Mouse (Mus musculus) limb, embryonic 12.5 days (tissue): ENCODE results near the gene Ptpn9. TPM values are rescaled to one million over a fixed set of nuclear protein-coding genes. Genes with fewer than 3 reads are reported as not detected.
"Not testable (repeated sequence)": the region's sequence is repeated elsewhere in the genome, so short reads cannot be mapped to it uniquely, and the experiment has no call there.

Experiments
- ATAC-seq: fragments of 200-750 bp; cut with Nextera tagmentation; 2 replicates; pipeline ENCODE4 v1.8.0; 2017; ENCODE audit warnings: low read depth, moderate TSS enrichment; ENCODE audit not compliant: insufficient number of reproducible peaks, insufficient read depth, low FRiP score, low TSS enrichment
- H3K27ac ChIP-seq: fragments of 300-500 bp; sonication (generic); 2 replicates; pipeline ENCODE4 v1.5.1; 2016; ENCODE audit warnings: mild to moderate bottlenecking, moderate library complexity
- H3K27me3 ChIP-seq: fragments of 300-500 bp; sonication (generic); 2 replicates; pipeline ENCODE4 v1.6.1; 2016; ENCODE audit warnings: mild to moderate bottlenecking, moderate library complexity
- H3K36me3 ChIP-seq: fragments of 300-500 bp; sonication (generic); 2 replicates; pipeline ENCODE4 v1.6.1; 2016; ENCODE audit warnings: mild to moderate bottlenecking, moderate library complexity
- H3K4me1 ChIP-seq: fragments of 300-500 bp; sonication (generic); replicated peaks from 2 replicates; pipeline ENCODE4 v1.6.1; 2016
- H3K4me2 ChIP-seq: fragments of 300-500 bp; sonication (generic); 2 replicates; pipeline ENCODE4 v1.6.1; 2016; ENCODE audit warnings: mild to moderate bottlenecking, moderate library complexity
- H3K4me3 ChIP-seq: fragments of 300-500 bp; sonication (generic); replicated peaks from 2 replicates; pipeline ENCODE4 v1.5.1; 2016; ENCODE audit warnings: mild to moderate bottlenecking
- H3K9ac ChIP-seq: fragments of 300-500 bp; sonication (generic); replicated peaks from 2 replicates; pipeline ENCODE4 v1.6.1; 2016; ENCODE audit warnings: mild to moderate bottlenecking, moderate library complexity
- H3K9me3 ChIP-seq: fragments of 300-500 bp; sonication (generic); 2 replicates; pipeline ENCODE4 v1.6.1; 2016; ENCODE audit warnings: mild to moderate bottlenecking, moderate library complexity
- whole genome bisulfite sequencing: fragments of 180-500 bp; shearing (Covaris S2); methylation state at CpG from one replicate; pipeline ENCODE4 v1.1.7; 2016; 5-methylcytosine and 5-hydroxymethylcytosine counted together
- polyA plus RNA-seq: library from polyadenylated mRNA; unstranded; fragments of >200 nt; fragmentation: Nextera tagmentation; extraction: Ambion mirVana; gene quantifications from 2 replicates; pipeline ENCODE4 v1.2.1, GENCODE M21; 2016

Ptpn9 gene
- 39.2 and 41.7 TPM in 2 replicates for polyA plus RNA-seq

DNA sequence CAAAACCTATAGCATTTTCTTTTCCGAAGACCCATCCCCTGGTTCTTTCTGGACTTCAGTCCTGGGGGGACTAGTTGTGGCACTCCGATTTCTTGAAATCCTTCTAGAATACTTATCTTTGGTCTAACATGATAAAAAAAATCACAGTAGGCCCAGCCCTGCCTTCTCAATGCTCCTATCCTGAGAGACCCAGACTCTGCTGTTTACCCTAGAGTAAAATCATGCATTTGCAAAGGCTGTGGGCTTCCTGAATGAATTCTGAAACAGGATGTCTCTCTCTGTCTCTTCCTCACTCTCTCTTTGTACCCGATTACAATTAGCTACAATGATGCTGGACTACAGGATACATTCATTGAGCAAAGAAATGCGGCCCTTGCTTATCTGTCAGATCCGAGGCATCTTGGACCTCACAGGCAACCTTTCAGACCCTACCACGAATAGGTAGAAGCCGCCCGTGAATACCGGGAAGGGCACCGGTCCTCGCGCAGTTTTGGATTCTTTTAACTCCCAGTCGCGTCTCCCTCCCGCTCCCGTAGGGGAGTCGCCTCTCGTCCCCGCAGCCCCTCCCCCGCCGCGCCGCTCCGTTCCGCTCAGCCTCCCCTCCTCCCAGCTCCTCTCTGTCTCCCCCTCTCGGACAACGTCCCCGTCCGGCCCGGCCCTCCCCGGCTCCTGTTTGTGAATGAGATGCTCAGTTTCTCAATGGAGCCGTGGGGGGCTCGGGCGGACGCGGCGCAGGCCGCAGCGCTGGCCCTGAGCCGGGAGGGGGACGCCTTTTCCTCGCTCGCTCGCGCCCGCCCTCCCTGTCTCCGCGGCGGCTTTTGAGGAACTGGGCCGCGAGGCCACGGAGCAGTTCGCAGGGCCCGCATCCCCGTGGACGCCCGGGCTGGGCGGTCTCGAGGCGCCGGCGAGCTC, at the start of gene Ptpn9:
Gene Ptpn9, plus strand, starts transcription at position 638 of the 912 bp plus-strand sequence.
- peak within 1 kb of the TSS; percentile 99 for H3K27ac ChIP-seq
- H3K9ac ChIP-seq, result peak within 1 kb of the TSS; percentile 98
- peak; percentile 88 for ATAC-seq
- peak within 1 kb of the TSS; percentile 64 for H3K4me2 ChIP-seq
- peaks cover 8% of the 10 kb centered on the region for H3K4me1 ChIP-seq
- no peaks in the 10 kb centered on the region for H3K27me3 ChIP-seq
- 2% methylated on average over 62 of the region's 62 CpGs for WGBS
- H3K9me3 ChIP-seq, result no peaks in the 10 kb centered on the region
- no peaks in the 10 kb centered on the region for H3K36me3 ChIP-seq
- peak within 1 kb of the TSS; percentile 93 for H3K4me3 ChIP-seq

DNA sequence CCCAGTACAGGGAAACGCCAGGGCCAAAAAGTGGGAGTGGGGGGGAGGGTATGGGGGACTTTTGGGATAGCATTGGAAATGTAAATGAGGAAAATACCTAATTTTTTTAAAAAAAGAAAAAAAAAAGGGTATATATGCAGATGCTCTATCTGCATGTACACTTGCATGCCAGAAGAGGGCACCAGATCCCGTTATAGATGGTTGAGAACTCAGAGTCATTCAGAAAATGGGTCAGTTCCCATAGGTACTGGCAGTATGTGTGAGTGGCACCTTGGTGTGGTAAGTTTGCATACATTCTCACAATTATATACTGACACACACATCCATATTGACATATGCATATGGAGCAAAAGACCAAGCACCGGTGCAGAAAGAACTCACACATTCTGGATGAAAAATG, 47.2 kb upstream of the Ptpn9 start:
- not testable (repeated sequence) for H3K9me3 ChIP-seq, H3K9ac ChIP-seq, H3K27me3 ChIP-seq, H3K4me3 ChIP-seq, H3K4me2 ChIP-seq, H3K36me3 ChIP-seq, ATAC-seq, H3K27ac ChIP-seq, H3K4me1 ChIP-seq
- WGBS, result 31% methylated on average over 3 of the region's 3 CpGs

GRCm38 (mm10) chr9:56948699-56949098, 46.0 kb upstream of the Ptpn9 start:
- H3K4me1 ChIP-seq, H3K27me3 ChIP-seq, H3K36me3 ChIP-seq, H3K27ac ChIP-seq, H3K4me3 ChIP-seq, ATAC-seq, H3K9me3 ChIP-seq, H3K9ac ChIP-seq, H3K4me2 ChIP-seq: not testable (repeated sequence)
- WGBS, result 27% methylated on average over 5 of the region's 5 CpGs

GRCm38 (mm10) chr9:56949767-56950166, 45.0 kb upstream of the Ptpn9 start:
- Histone ChIP-seq H3K9ac (peak overlapping the region; percentile 70; the same call in 1 of the 2 replicates), H3K36me3 (no peaks in the 10 kb centered on the region), H3K27ac (peak overlapping the region; percentile 41; the same call in 1 of the 2 replicates), H3K4me1 (peaks cover 9% of the 10 kb centered on the region; the same call in 1 of the 2 replicates), H3K27me3 (no peaks in the 10 kb centered on the region), H3K4me3 (peak overlapping the region; percentile 55), H3K9me3 (no peaks in the 10 kb centered on the region), H3K4me2 (peak overlapping the region; percentile 65)
- no peak for ATAC-seq
- 8% methylated on average over 13 of the region's 13 CpGs for WGBS

- Histone ChIP-seq H3K4me3 (peak within 1 kb of the TSS; percentile 55), H3K36me3 (0 out of 2 replicates have a peak, but pooled peaks cover 3% of the 10 kb centered on the region), H3K4me2 (peak within 1 kb of the TSS; percentile 65), H3K27me3 (no peaks in the 10 kb centered on the region), H3K27ac (peak within 1 kb of the TSS; percentile 91), H3K9ac (peak within 1 kb of the TSS; percentile 70), H3K4me1 (peaks cover 9% of the 10 kb centered on the region; the same call in 1 of the 2 replicates), H3K9me3 (no peaks in the 10 kb centered on the region)
- ATAC-seq, result peak; percentile 98
- WGBS, result under 1% methylated on average over 50 of the region's 50 CpGs
Observed at GRCm38 (mm10) chr9:56950414-56951400, 44.0 kb upstream of the Ptpn9 start, which contains the start of gene Snupn. Snupn (plus strand) TSS chr9:56950878.

DNA sequence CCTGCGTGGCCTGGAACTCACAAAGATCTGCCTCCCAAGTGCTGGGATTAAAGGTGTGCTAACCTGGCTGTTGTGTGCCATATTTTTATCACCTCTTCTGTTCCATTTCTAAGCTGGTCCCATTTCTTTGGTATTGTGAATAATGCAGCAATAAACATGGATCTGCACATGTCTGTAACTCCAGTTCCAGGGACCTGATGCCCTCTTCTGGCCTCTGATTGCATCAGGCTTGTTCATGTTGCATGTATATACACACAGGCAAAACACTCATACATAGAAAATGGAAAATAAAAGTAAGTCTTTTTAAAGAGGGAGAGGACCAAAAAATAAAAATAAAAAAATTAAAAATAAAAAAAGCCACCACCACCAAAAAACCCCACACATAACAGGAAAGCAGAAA, 41.2 kb upstream of the Ptpn9 start:
- Histone ChIP-seq H3K27me3 (no peaks in the 10 kb centered on the region), H3K4me3 (no peak overlapping the region), H3K9me3 (no peaks in the 10 kb centered on the region), H3K4me2 (no peak overlapping the region), H3K9ac (no peak overlapping the region), H3K27ac (no peak overlapping the region), H3K36me3 (peaks cover 15% of the 10 kb centered on the region), H3K4me1 (peaks cover 9% of the 10 kb centered on the region; the same call in 1 of the 2 replicates)
- WGBS, result 91% methylated on average over 1 of the region's 1 CpGs
- no peak for ATAC-seq

DNA sequence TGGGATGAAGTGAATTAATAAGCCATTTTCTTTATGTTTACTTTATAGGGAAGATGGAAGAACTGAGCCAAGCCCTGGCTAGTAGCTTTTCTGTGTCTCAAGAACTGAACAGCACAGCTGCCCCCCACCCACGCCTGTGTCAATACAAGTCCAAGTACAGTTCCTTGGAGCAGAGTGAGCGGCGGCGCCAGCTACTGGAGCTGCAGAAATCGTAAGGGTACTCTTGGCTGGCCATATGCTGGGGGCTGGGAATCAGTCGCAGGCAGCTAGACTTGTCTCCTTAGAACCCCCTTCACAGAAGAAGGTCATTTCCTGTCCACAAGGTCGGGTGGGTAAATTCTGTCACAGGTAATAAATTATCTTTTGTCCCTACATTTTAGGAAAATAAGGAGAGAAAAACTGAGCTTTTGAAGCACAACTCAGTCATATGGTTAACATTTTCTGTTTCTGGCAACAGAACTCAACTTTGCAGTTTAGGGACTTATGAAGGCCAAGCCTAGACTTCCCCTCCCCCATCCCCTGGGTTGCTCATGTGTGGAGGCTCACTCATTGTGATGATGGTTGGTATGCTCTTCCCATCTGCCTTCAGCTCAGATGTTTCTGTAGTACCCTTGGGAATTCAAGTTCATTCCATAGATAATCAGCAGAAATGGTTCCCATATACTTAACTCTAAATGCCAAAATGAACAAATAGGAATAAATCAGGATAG, 37.6 kb upstream of the Ptpn9 start:
- Histone ChIP-seq H3K27me3 (no peaks in the 10 kb centered on the region), H3K4me1 (no peaks in the 10 kb centered on the region), H3K9me3 (no peaks in the 10 kb centered on the region), H3K36me3 (peaks cover 34% of the 10 kb centered on the region), H3K4me2 (no peak overlapping the region), H3K4me3 (no peak overlapping the region), H3K27ac (no peak overlapping the region), H3K9ac (no peak overlapping the region)
- 52% methylated on average over 7 of the region's 7 CpGs for WGBS
- no peak for ATAC-seq

- H3K4me3 ChIP-seq, result no peak overlapping the region
- ATAC-seq, result no peak
- H3K27ac ChIP-seq, result no peak overlapping the region
- H3K9me3 ChIP-seq, result no peaks in the 10 kb centered on the region
- H3K9ac ChIP-seq, result no peak overlapping the region
- no peak overlapping the region for H3K4me2 ChIP-seq
- WGBS, result 81% methylated on average over 2 of the region's 2 CpGs
- H3K4me1 ChIP-seq, result no peaks in the 10 kb centered on the region
- peaks cover 46% of the 10 kb centered on the region for H3K36me3 ChIP-seq
- H3K27me3 ChIP-seq, result no peaks in the 10 kb centered on the region
Observed at GRCm38 (mm10) chr9:56958689-56959088, 36.0 kb upstream of the Ptpn9 start.

DNA sequence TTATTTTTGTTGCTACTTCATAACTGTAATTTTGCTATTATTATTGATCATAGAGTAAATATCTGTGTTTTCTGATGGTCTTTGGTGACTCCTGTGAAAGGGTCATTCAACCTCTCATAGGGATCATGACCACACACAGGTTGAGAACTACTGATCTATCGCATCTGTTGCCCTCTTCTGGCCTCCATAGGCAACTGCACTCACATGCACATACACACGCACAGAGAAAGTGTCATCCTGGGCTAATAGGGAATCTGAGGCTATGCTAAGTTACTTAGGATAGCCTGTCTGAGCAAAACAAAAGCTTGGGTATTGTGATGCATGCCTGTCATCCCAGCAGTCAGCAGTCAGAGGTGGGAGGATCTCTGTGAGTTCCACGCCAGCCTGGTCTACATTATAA, 33.1 kb upstream of the Ptpn9 start:
- no peak overlapping the region for H3K4me2 ChIP-seq
- peaks cover 55% of the 10 kb centered on the region for H3K36me3 ChIP-seq
- no peaks in the 10 kb centered on the region for H3K27me3 ChIP-seq
- WGBS, result 92% methylated on average over 3 of the region's 3 CpGs
- no peak for ATAC-seq
- no peak overlapping the region for H3K9ac ChIP-seq
- no peak overlapping the region for H3K4me3 ChIP-seq
- H3K27ac ChIP-seq, result no peak overlapping the region
- no peaks in the 10 kb centered on the region for H3K9me3 ChIP-seq
- no peaks in the 10 kb centered on the region for H3K4me1 ChIP-seq

- Histone ChIP-seq H3K27me3 (no peaks in the 10 kb centered on the region), H3K9me3 (no peaks in the 10 kb centered on the region), H3K36me3 (peaks cover 46% of the 10 kb centered on the region), H3K4me2 (no peak overlapping the region), H3K27ac (no peak overlapping the region), H3K4me3 (no peak overlapping the region), H3K9ac (no peak overlapping the region), H3K4me1 (no peaks in the 10 kb centered on the region)
- 85% methylated on average over 2 of the region's 2 CpGs for WGBS
- ATAC-seq, result no peak
Observed at GRCm38 (mm10) chr9:56970158-56970557, 24.6 kb upstream of the Ptpn9 start.
